Mouse (Mus musculus): ENCODE results near the gene H3f3b.

Gene H3f3b

DNA sequence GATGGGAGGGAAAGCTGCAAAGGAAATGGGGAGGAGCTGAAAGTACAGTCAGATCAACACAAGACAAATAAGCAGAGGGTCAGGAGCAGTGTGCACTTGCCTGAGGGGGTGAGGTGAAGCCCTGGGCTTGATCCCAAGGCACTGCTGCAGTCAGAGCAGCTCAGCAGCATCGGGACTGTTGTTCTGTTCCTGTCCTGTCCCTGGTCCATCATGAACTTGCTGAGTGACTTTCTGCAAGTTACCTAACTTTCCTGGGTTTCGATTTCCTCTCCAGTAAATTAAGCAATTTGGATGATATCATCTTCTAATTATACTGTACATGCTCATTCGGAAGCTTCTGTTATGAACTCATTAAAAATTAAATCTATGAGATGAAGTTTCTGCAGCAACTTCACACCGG is at the start of gene H3f3b:
Gene H3f3b (minus strand): TSS at position 207 of the 400 bp plus-strand sequence.
- DNase-seq (ENCODE audit: low read depth, low spot score): no peak

GRCm38 (mm10) chr11:116076836-116077235 is 49.1 kb upstream of the H3f3b start:
- no peak for DNase-seq (ENCODE audit: low read depth, low spot score)

- DNase-seq (ENCODE audit: low read depth, low spot score): no peak
Observed at GRCm38 (mm10) chr11:116076266-116076540, 48.4 kb upstream of the H3f3b start.

DNA sequence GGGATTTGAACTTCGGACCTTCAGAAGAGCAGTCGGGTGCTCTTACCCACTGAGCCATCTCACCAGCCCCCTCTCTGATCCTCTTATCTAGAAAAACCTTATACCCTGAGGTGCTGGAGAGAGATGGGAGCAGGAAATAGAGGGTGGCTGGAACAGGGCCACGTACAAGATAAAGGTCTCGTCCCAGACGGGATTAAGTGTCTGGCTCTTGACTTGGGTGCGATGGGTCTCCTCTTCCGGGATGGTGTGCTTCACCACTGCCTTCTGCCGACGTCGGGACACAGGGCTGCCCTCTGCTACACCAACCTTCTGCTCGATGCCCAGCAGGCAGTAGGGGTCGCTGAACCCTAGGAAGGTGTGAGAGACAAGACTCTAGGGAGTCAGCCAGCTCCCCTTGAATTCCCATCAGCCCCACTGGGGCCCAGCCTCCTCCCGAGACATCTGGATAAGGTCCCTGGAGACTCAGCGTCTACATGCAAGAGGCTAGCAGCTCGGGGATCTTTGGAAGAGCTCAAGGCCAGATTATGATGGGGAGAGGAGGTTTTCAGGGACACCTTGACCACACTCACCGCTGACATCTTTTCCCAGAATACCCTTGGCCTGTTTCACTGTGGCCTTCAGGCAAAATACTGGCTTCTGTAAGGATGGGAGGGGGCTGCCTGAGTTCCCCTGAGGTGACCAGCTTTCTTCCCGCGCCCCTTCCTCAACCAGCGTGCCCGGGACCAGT is 47.9 kb upstream of the H3f3b start:
- DNase-seq (ENCODE audit: low read depth, low spot score): no peak

DNA sequence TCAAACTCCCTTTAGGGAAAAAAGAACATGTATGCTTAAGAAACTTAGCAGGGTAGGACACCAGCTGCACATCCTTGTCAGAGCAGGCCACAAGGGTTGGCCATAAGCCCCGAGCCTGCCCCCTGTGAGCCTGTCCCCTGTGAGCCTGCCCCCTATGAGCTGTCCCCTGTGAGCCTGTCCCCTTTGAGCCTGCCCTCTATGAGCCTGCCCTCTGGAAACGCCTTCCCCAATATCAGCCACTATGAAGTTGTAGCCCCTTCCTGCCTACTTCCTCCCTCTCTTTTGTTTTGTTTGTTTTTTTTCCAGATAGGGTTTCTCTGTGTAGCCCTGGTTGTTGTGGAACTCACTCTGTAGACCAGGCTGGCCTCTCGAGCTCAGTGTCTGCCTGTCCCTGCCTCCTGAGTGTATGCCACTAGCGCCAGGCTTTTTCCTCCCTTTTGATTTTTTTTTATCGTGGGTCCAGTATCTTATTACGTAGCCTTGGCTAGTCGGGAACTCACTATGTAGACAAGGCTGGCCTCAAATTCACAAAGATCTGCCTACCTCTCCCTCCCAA is 46.8 kb upstream of the H3f3b start:
- no peak for DNase-seq (ENCODE audit: low read depth, low spot score)

- no peak for DNase-seq (ENCODE audit: low read depth, low spot score)
Observed at GRCm38 (mm10) chr11:116072608-116073007, 44.8 kb upstream of the H3f3b start.

GRCm38 (mm10) chr11:116071510-116071909 is 43.7 kb upstream of the H3f3b start:
- no peak for DNase-seq (ENCODE audit: low read depth, low spot score)

DNA sequence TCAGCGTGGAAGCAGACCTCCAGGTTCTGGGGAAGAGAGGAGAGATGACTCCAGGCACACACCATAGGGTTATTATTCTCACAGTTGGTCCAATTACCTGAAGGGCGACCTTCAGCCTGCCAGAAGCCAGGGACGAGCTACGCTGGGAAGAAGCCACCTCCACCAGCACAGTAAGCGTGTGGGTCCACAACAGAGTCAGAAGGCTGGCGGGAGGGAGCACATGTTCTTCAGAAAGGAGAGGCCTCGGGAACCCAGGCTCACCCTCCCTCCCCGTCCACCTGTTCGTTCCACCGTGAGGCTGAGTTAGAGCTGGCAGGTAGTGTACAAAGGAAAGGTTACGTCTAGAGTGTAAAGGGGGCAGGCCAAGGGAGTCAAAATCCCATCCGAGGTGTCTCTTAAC is 37.6 kb upstream of the H3f3b start:
- DNase-seq (ENCODE audit: low read depth, low spot score): no peak

DNA sequence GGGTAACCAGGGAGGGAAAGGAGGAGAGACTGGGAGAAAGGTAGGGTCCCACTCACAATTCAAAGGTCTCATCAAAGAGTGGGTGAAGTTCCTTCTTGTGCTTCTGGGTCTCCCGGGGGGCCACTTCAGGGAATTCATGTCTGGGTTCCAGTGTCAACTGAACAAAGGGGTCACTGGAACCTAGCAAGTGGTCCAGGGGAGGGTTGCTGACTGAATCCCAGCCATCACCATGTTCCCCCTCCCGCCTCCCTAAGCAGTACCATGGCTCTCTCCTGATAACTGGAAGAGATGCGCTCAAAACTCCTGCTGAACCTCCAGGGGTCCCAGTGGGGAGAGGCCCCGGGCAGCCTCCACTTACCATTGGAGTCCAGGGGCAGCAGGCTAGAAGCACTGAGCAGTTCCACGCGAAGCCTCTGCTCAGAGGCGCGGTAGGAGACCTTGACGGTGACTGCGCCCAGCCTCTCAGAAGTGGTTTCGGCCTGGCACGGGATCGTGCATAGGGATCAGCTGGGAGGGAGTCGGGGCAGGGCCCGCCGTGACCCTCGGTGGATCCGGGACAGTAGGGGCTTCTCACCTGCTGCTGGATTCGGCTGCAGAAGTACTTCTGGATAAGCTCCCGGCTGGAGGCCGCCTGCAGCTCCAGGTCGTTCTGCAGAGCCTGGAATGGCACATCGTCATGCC is 36.6 kb upstream of the H3f3b start:
- no peak for DNase-seq (ENCODE audit: low read depth, low spot score)

GRCm38 (mm10) chr11:116063562-116063961 is 35.8 kb upstream of the H3f3b start:
- DNase-seq (ENCODE audit: low read depth, low spot score): no peak

DNA sequence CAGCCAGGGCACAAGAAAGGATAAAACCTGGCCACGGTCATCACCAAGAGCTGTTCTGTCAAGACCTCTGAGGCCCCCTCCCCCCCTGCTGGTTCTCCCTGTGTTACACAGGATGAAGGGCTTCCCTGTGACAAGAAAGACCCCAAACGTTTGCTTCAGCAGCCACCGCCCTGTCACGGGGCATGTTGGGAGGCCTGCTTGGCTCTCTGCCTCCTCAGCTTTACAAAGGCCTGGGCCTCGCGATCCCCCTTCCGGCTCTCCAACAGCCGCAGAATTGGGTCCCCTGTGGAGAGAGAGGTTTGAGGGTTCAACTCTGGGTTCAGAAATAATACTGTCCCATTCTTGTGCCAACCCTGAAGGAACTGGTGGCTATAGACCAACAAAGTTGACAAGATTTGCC is 34.8 kb upstream of the H3f3b start:
- no peak for DNase-seq (ENCODE audit: low read depth, low spot score)

GRCm38 (mm10) chr11:116061641-116062415 is 34.1 kb upstream of the H3f3b start:
- DNase-seq (ENCODE audit: low read depth, low spot score): no peak

GRCm38 (mm10) chr11:116060596-116060995 is 32.8 kb upstream of the H3f3b start:
- no peak for DNase-seq (ENCODE audit: low read depth, low spot score)

GRCm38 (mm10) chr11:116059691-116060025 is 31.9 kb upstream of the H3f3b start:
- DNase-seq (ENCODE audit: low read depth, low spot score): no peak

DNA sequence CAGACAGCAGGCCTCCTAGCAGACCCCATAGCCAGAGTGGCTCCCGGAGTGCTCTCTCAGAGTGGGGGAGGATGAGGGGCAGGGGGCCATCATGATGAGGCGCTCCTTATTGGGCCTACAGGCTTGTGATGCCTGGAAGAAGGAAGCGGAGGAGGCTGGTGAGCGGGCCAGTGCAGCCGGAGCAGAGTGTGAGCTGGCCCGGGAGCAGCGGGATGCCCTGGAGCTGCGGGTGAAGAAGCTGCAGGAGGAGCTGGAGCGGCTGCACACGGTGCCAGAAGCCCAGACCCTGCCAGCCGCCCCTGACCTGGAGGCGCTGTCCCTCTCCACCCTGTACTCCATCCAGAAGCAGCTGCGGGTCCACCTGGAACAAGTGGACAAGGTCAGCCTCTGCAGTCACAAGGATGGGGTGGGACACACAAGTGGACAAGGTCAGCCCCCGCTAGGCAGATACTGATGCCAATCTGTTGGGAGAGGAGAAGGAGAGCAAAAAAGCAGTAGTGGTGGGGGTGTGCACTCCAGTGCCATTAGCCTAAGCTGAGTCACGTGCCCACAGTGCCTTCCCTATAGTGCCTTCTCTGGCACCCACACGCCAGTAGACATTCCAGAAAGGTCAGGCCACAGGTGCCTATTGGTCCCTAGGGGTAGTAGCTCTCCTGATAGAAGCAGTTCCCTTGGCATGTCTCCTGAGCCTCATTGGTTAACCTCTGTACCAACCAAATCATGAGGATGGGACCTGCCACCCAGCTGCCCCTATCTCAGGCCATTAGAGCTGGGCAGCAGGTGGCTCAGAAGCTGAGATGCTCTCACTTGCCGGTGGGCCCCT is 31.3 kb upstream of the H3f3b start:
- no peak for DNase-seq (ENCODE audit: low read depth, low spot score)

- DNase-seq (ENCODE audit: low read depth, low spot score): no peak
Observed at GRCm38 (mm10) chr11:116058022-116058614, 30.4 kb upstream of the H3f3b start.

- no peak for DNase-seq (ENCODE audit: low read depth, low spot score)
Observed at GRCm38 (mm10) chr11:116057237-116057881, 29.6 kb upstream of the H3f3b start.

- DNase-seq (ENCODE audit: low read depth, low spot score): no peak
Observed at GRCm38 (mm10) chr11:116055873-116056272, 28.1 kb upstream of the H3f3b start.

- DNase-seq (ENCODE audit: low read depth, low spot score): no peak
Observed at GRCm38 (mm10) chr11:116053510-116054229, 25.9 kb upstream of the H3f3b start.

DNA sequence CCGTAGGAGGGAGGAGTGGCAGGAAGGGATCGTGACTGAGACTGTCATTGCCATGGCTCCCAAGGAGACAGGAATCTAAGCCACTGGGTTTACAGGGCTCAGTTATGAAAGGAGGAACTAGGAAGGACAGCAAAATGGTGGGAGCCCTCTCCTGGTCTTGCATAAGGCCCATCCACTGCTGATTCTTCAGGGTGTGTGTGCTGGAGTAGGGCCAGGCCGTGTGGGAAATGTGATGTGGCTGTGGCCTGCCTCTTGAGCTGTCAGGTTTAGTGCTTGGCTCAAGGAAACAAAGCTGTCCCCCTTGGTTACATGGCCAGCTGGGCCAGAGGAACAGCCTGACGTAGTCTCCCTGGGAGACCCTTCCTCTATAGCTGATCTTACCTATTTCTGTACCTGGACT is 22.4 kb upstream of the H3f3b start:
- DNase-seq (ENCODE audit: low read depth, low spot score): no peak
